Mouse (Mus musculus) CH12.LX (cell line): ENCODE measurements around the gene Fcho1. TPM values are rescaled to one million over a fixed set of nuclear protein-coding genes. Genes with fewer than 3 reads are reported as not detected.

Source experiments
- DNase-seq: peaks from one replicate; pipeline ENCODE4 v3.0.0-alpha.2; 2013; ENCODE audit errors: extremely low read depth
- H3K27ac ChIP-seq: 2 replicates; pipeline ENCODE4 v1.5.1; 2012; ENCODE audit warnings: low read depth, mild to moderate bottlenecking, control low read depth, moderate library complexity; ENCODE audit not compliant: insufficient read depth
- H3K27me3 ChIP-seq: replicated peaks from 2 replicates; pipeline ENCODE3; 2012; ENCODE audit warnings: inconsistent platforms
- H3K36me3 ChIP-seq, 2 experiments: replicated peaks in 1 of 2; 2 replicates each; pipeline versions ENCODE3 to v1.6.1; 2012; ENCODE audit warnings: inconsistent platforms in 1 of 2, low read length in 1 of 2, mild to moderate bottlenecking in 1 of 2, mixed read lengths in 1 of 2, moderate library complexity in 1 of 2; ENCODE audit not compliant: control insufficient read depth in 1 of 2, insufficient read depth in 1 of 2
- H3K4me1 ChIP-seq, 2 experiments: 2 replicates each; pipeline ENCODE4 v1.6.1; 2012; ENCODE audit warnings: inconsistent platforms in 1 of 2, moderate library complexity in 1 of 2; ENCODE audit not compliant: insufficient read depth in 2 of 2, control insufficient read depth in 1 of 2
- H3K4me2 ChIP-seq: 2 replicates; pipeline ENCODE4 v1.6.1; 2012; ENCODE audit warnings: low read depth, mild to moderate bottlenecking, control low read depth; ENCODE audit not compliant: poor library complexity, insufficient read depth, severe bottlenecking
- H3K4me3 ChIP-seq, 3 experiments: fragments of 150-350 bp in 1 of 3; sonication (generic) in 1 of 3; replicated peaks in 1 of 3; 2 replicates each; pipeline versions ENCODE3 to v1.5.1; 2011 to 2012; ENCODE audit warnings: low read depth in 2 of 3, low read length in 2 of 3, mild to moderate bottlenecking in 2 of 3, moderate library complexity in 2 of 3, control low read depth in 1 of 3, improper control_type of control experiment in 1 of 3, inconsistent platforms in 1 of 3, mixed read lengths in 1 of 3; ENCODE audit not compliant: poor library complexity in 1 of 3
- H3K79me2 ChIP-seq: replicated peaks from 2 replicates; pipeline ENCODE4 v1.6.1; 2012; ENCODE audit warnings: mild to moderate bottlenecking, moderate library complexity; ENCODE audit not compliant: control insufficient read depth, poor library complexity, insufficient read depth, severe bottlenecking; ENCODE audit errors: extremely low read depth
- H3K9ac ChIP-seq: 2 replicates; pipeline ENCODE4 v1.6.1; 2012; ENCODE audit warnings: low read depth, mild to moderate bottlenecking, control low read depth, moderate library complexity; ENCODE audit not compliant: insufficient read depth
- H3K9me3 ChIP-seq: replicated peaks from 2 replicates; pipeline ENCODE3; 2012; ENCODE audit warnings: low read length, inconsistent platforms, mixed read lengths
- BHLHE40 ChIP-seq: IDR thresholded peaks from 2 replicates; pipeline ENCODE4 v1.6.1; 2011; ENCODE audit warnings: mild to moderate bottlenecking, low read depth, low read length, improper control_type of control experiment
- CHD1 ChIP-seq: IDR thresholded peaks from 2 replicates; pipeline ENCODE4 v1.6.1; 2012; ENCODE audit warnings: low read depth, low read length, improper control_type of control experiment, inconsistent platforms
- CHD2 ChIP-seq: IDR thresholded peaks from 2 replicates; pipeline ENCODE4 v1.6.1; 2011; ENCODE audit warnings: low read length, improper control_type of control experiment
- CTCF ChIP-seq, 2 experiments: IDR thresholded peaks in 1 of 2; conservative IDR thresholded peaks in 1 of 2; 2 replicates each; pipeline ENCODE4 v1.5.1; 2011 to 2012; ENCODE audit warnings: low read depth in 2 of 2, low read length in 2 of 2, improper control_type of control experiment in 1 of 2, inconsistent platforms in 1 of 2, mild to moderate bottlenecking in 1 of 2, moderate library complexity in 1 of 2
- E2F4 ChIP-seq: IDR thresholded peaks from 2 replicates; pipeline ENCODE4 v1.6.1; 2011; ENCODE audit warnings: low read depth, low read length, improper control_type of control experiment; ENCODE audit not compliant: insufficient replicate concordance
- ELF1 ChIP-seq: IDR thresholded peaks from 2 replicates; pipeline ENCODE4 v1.6.1; 2014; ENCODE audit warnings: low read depth, mild to moderate bottlenecking, inconsistent platforms, low read length, improper control_type of control experiment
- EP300 ChIP-seq: IDR thresholded peaks from 2 replicates; pipeline ENCODE4 v1.6.1; 2011; ENCODE audit warnings: low read length, improper control_type of control experiment
- ETS1 ChIP-seq: conservative IDR thresholded peaks from 2 replicates; pipeline ENCODE4 v1.6.1; 2012; ENCODE audit warnings: low read depth, mild to moderate bottlenecking, inconsistent platforms, low read length, improper control_type of control experiment, moderate library complexity
- GABPA ChIP-seq: IDR thresholded peaks from 2 replicates; pipeline ENCODE4 v1.6.1; 2012; ENCODE audit warnings: low read depth, low read length, improper control_type of control experiment, inconsistent platforms; ENCODE audit not compliant: insufficient replicate concordance
- HCFC1 ChIP-seq: IDR thresholded peaks from 2 replicates; pipeline ENCODE4 v1.6.1; 2012; ENCODE audit warnings: low read depth, mild to moderate bottlenecking, inconsistent platforms, low read length, improper control_type of control experiment
- IRF4 ChIP-seq: IDR thresholded peaks from 2 replicates; pipeline ENCODE4 v1.6.1; 2014; ENCODE audit warnings: low read depth, mild to moderate bottlenecking, inconsistent platforms, low read length, improper control_type of control experiment
- JUN ChIP-seq: IDR thresholded peaks from 2 replicates; pipeline ENCODE4 v1.6.1; 2011; ENCODE audit warnings: low read depth, mild to moderate bottlenecking, low read length, improper control_type of control experiment, moderate library complexity; ENCODE audit not compliant: insufficient read depth
- JUND ChIP-seq: conservative IDR thresholded peaks from 2 replicates; pipeline ENCODE4 v1.6.1; 2011; ENCODE audit warnings: low read depth, low read length, improper control_type of control experiment
- KAT2A ChIP-seq: IDR thresholded peaks from 2 replicates; pipeline ENCODE4 v1.6.1; 2012; ENCODE audit warnings: low read length, improper control_type of control experiment, inconsistent platforms; ENCODE audit not compliant: insufficient replicate concordance
- MAFK ChIP-seq: IDR thresholded peaks from 2 replicates; pipeline ENCODE4 v1.6.1; 2011; ENCODE audit warnings: low read length, improper control_type of control experiment; ENCODE audit not compliant: insufficient replicate concordance
- MAX ChIP-seq: IDR thresholded peaks from 2 replicates; pipeline ENCODE4 v1.6.1; 2011; ENCODE audit warnings: low read length, improper control_type of control experiment
- MAZ ChIP-seq: IDR thresholded peaks from 2 replicates; pipeline ENCODE4 v1.6.1; 2012; ENCODE audit warnings: low read depth, mild to moderate bottlenecking, inconsistent platforms, low read length, improper control_type of control experiment, moderate library complexity
- MEF2A ChIP-seq: IDR thresholded peaks from 2 replicates; pipeline ENCODE4 v1.6.1; 2014; ENCODE audit warnings: low read depth, mild to moderate bottlenecking, inconsistent platforms, low read length, improper control_type of control experiment, borderline replicate concordance
- MXI1 ChIP-seq: IDR thresholded peaks from 2 replicates; pipeline ENCODE4 v1.6.1; 2011; ENCODE audit warnings: mild to moderate bottlenecking, low read depth, low read length, improper control_type of control experiment
- MYC ChIP-seq: IDR thresholded peaks from 2 replicates; pipeline ENCODE4 v1.6.1; 2011; ENCODE audit warnings: low read depth, mild to moderate bottlenecking, improper control_type of control experiment, low read length
- NELFE ChIP-seq: IDR thresholded peaks from 2 replicates; pipeline ENCODE4 v1.6.1; 2011; ENCODE audit warnings: low read depth, low read length, improper control_type of control experiment
- NRF1 ChIP-seq: IDR thresholded peaks from 2 replicates; pipeline ENCODE4 v1.6.1; 2014; ENCODE audit warnings: low read depth, mild to moderate bottlenecking, inconsistent platforms, low read length, improper control_type of control experiment, moderate library complexity
- PAX5 ChIP-seq: IDR thresholded peaks from 2 replicates; pipeline ENCODE4 v1.6.1; 2012; ENCODE audit warnings: low read length, inconsistent platforms, mixed read lengths
- POLR2A ChIP-seq: IDR thresholded peaks from 2 replicates; pipeline ENCODE4 v1.6.1; 2011; ENCODE audit warnings: low read depth, mild to moderate bottlenecking, improper control_type of control experiment, low read length
- POLR2AphosphoS2 ChIP-seq: IDR thresholded peaks from 2 replicates; pipeline ENCODE4 v1.6.1; 2011; ENCODE audit warnings: low read depth, low read length, improper control_type of control experiment
- RAD21 ChIP-seq: IDR thresholded peaks from 2 replicates; pipeline ENCODE4 v1.6.1; 2011; ENCODE audit warnings: low read depth, mild to moderate bottlenecking, low read length, improper control_type of control experiment, moderate library complexity
- RCOR1 ChIP-seq: conservative IDR thresholded peaks from 2 replicates; pipeline ENCODE4 v1.6.1; 2012; ENCODE audit warnings: low read depth, mild to moderate bottlenecking, inconsistent platforms, low read length, improper control_type of control experiment
- SIN3A ChIP-seq: IDR thresholded peaks from 2 replicates; pipeline ENCODE4 v1.6.1; 2012; ENCODE audit warnings: low read length, improper control_type of control experiment, inconsistent platforms
- SMC3 ChIP-seq: IDR thresholded peaks from 2 replicates; pipeline ENCODE4 v1.6.1; 2011; ENCODE audit warnings: low read depth, low read length, improper control_type of control experiment
- TBP ChIP-seq: conservative IDR thresholded peaks from 2 replicates; pipeline ENCODE4 v1.6.1; 2011; ENCODE audit warnings: low read depth, low read length, improper control_type of control experiment
- TCF12 ChIP-seq: IDR thresholded peaks from 2 replicates; pipeline ENCODE4 v1.6.1; 2014; ENCODE audit warnings: low read depth, mild to moderate bottlenecking, inconsistent platforms, low read length, improper control_type of control experiment
- UBTF ChIP-seq: IDR thresholded peaks from 2 replicates; pipeline ENCODE4 v1.6.1; 2012; ENCODE audit warnings: low read depth, mild to moderate bottlenecking, inconsistent platforms, low read length, improper control_type of control experiment, moderate library complexity
- USF1 ChIP-seq: IDR thresholded peaks from 2 replicates; pipeline ENCODE4 v1.6.1; 2014; ENCODE audit warnings: low read depth, mild to moderate bottlenecking, inconsistent platforms, low read length, improper control_type of control experiment
- USF2 ChIP-seq: conservative IDR thresholded peaks from 2 replicates; pipeline ENCODE4 v1.6.1; 2011; ENCODE audit warnings: low read depth, low read length, improper control_type of control experiment
- ZC3H11A ChIP-seq: IDR thresholded peaks from 2 replicates; pipeline ENCODE4 v1.6.1; 2012; ENCODE audit warnings: low read depth, mild to moderate bottlenecking, inconsistent platforms, low read length, improper control_type of control experiment
- ZKSCAN1 ChIP-seq: IDR thresholded peaks from 2 replicates; pipeline ENCODE4 v1.6.1; 2012; ENCODE audit warnings: low read depth, inconsistent platforms, low read length, improper control_type of control experiment, borderline replicate concordance
- ZMIZ1 ChIP-seq: IDR thresholded peaks from 2 replicates; pipeline ENCODE4 v1.6.1; 2012; ENCODE audit warnings: low read depth, mild to moderate bottlenecking, inconsistent platforms, low read length, improper control_type of control experiment
- ZNF384 ChIP-seq: IDR thresholded peaks from 2 replicates; pipeline ENCODE4 v1.6.1; 2012; ENCODE audit warnings: low read depth, low read length, improper control_type of control experiment, inconsistent platforms
- dilution Hi-C: fragments of 300-500 bp; cut with MboI; formaldehyde crosslinking; loops from 2 replicates; pipeline ENCODE4 v1.14.3; 2020; ENCODE audit warnings: low sequenced_read_pairs; ENCODE audit not compliant: extremely low pct_unique_long_range_greater_than_20kb, extremely low pct_ligation_motif_present
- in situ Hi-C: fragments of 300-500 bp; cut with MboI; formaldehyde crosslinking; loops from 3 replicates; pipeline ENCODE4 v1.14.3; 2019; ENCODE audit warnings: low sequenced_read_pairs, low pct_ligation_motif_present, low pct_unique_long_range_greater_than_20kb, mixed read lengths
- polyA plus RNA-seq: library from polyadenylated mRNA; unstranded; fragments of >175 nt; gene quantifications from 2 replicates; pipeline ENCODE4 v1.2.1, GENCODE M21; 2012; ENCODE audit warnings: low read depth; ENCODE audit not compliant: insufficient read length
- total RNA-seq, 2 experiments: library from RNA; depleted of rRNA; stranded (reverse); fragments of 300-350 nt in 1 of 2; fragments of >200 nt in 1 of 2; gene quantifications; 2 replicates each; pipeline ENCODE4 v1.2.3; 2012 to 2014

The Fcho1 gene
- total and polyA plus RNA-seq, 3 experiments, result 40.2 to 99.8 (median 82.0) TPM

DNA sequence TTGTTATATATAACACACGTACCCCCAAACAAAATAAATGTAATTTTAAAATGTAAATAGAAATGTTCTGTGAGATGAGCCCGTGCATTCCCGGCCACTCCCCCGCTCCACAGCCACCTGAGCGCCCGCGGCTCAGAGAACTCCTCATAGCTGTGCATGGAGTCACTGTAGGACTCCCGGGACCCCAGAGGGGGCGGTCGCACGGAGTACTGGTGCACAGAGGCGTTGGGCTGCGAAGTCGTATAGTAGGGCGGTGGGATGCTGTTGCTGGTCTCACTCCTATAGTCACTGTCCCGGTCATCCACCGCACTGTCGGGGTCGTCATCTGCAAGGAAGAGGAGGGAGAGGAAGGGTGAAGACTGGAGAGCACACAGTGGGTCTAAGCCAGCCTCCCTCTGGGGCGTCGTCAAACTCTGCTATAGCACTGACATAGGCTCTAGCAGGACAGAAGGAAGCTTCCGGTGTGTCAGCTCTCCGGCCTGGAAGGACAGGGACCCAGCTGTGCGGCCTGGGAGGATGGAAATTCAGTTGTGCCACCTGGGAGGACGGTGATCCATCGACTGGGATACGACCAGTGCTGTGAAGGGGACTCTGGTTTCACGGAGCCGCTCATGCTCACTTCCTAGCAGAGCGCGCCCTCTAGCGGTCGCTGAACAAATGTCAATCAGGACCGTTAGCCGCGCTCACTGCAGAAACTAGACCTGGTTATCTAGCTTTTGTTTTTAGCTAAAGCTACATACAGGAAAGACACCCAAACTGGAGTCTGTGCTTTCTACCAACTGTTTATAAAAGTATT is 65.0 kb downstream of the Fcho1 start:
- in situ Hi-C loops, result no loop called here
- Histone ChIP-seq H3K27me3 (peaks cover 6% of the 10 kb centered on the region), H3K27ac (no peak overlapping the region), H3K4me2 (no peak overlapping the region), H3K4me1 (peaks cover 6 to 11% of the 10 kb centered on the region in 2 experiments), H3K9me3 (no peaks in the 10 kb centered on the region), H3K9ac (no peak overlapping the region), H3K4me3 (no peak overlapping the region), H3K36me3 (no peaks in the 10 kb centered on the region), H3K79me2 (no peaks in the 10 kb centered on the region)
- no peak for TF ChIP-seq PAX5
- 0 out of 2 replicates have a peak, but pooled peaks have one; percentile 39 for TF ChIP-seq NELFE
- 0 out of 2 replicates have a peak, but pooled peaks have one; percentile 47 for TF ChIP-seq SIN3A
- TF ChIP-seq JUN, result no peak
- peak; percentile 50; the same call in 1 of the 2 replicates for TF ChIP-seq MYC
- TF ChIP-seq USF2, result no peak
- no peak for TF ChIP-seq HCFC1
- no peak for TF ChIP-seq POLR2AphosphoS2
- no peak for TF ChIP-seq CHD2
- no peak for TF ChIP-seq TBP
- no peak for TF ChIP-seq JUND
- TF ChIP-seq RCOR1, result no peak
- no peak for TF ChIP-seq ETS1
- TF ChIP-seq CTCF (conservative IDR thresholded peaks at IDR 0.05 in 1 of 2, IDR thresholded peaks at IDR 0.05 in 1 of 2; ENCODE audit: low read depth in 2 of 2, low read length in 2 of 2), result peak; percentile 66 to 96
- TF ChIP-seq SMC3, result peak; percentile 95
- TF ChIP-seq KAT2A, result no peak
- no peak for TF ChIP-seq POLR2A
- TF ChIP-seq UBTF, result no peak
- no peak for TF ChIP-seq MAFK
- TF ChIP-seq ZMIZ1, result no peak
- no peak for TF ChIP-seq EP300
- TF ChIP-seq USF1, result no peak
- no peak for TF ChIP-seq GABPA
- TF ChIP-seq CHD1, result no peak
- no peak for TF ChIP-seq MXI1
- no peak for TF ChIP-seq NRF1
- no peak for TF ChIP-seq BHLHE40
- TF ChIP-seq MAZ, result no peak
- TF ChIP-seq ZC3H11A, result peak; percentile 75
- TF ChIP-seq IRF4, result peak; percentile 47; the same call in 1 of the 2 replicates
- TF ChIP-seq ZKSCAN1, result peak; percentile 85
- peak; percentile 25; the same call in 1 of the 2 replicates for TF ChIP-seq ELF1
- no peak for TF ChIP-seq E2F4
- TF ChIP-seq TCF12, result no peak
- 0 out of 2 replicates have a peak, but pooled peaks have one; percentile 5 for TF ChIP-seq MAX
- no peak for TF ChIP-seq ZNF384
- TF ChIP-seq MEF2A, result peak; percentile 45; the same call in 1 of the 2 replicates
- TF ChIP-seq RAD21, result peak; percentile 99
- DNase-seq, result peak; percentile 87
- dilution Hi-C loops, result no loop called here
